In genomic region chr3:89245688-89246171, GRCm38 (mm10) we compare ENCODE assay signal across 8 mouse cellular contexts. TPM values are rescaled to one million over a fixed set of nuclear protein-coding genes. Genes with fewer than 3 reads are reported as not detected.
DNase-seq lines count a peak whose midpoint lies in the region; ATAC-seq and TF ChIP-seq lines count a peak whose summit lies in the region.

TSS of gene Krtcap2 (plus strand) at chr3:89245966.

- H3K36me3 ChIP-seq in kidney, postnatal 0 days (ENCODE audit: insufficient read depth, low read length), result no peaks in the 10 kb centered on the region
- H3K36me3 ChIP-seq in heart, embryonic 13.5 days, result peaks cover 27% of the 10 kb centered on the region

- peak within 1 kb of the TSS; percentile 62 for H3K27ac ChIP-seq in kidney, postnatal 0 days
- H3K27ac ChIP-seq in heart, embryonic 13.5 days (replicated peaks), result peak within 1 kb of the TSS; percentile 82

- peaks cover 18% of the 10 kb centered on the region for H3K4me1 ChIP-seq in kidney, postnatal 0 days (replicated peaks; ENCODE audit: insufficient read depth, low read length)
- peaks cover 41% of the 10 kb centered on the region for H3K4me1 ChIP-seq in heart, embryonic 13.5 days

- 3% methylated on average over 20 of the region's 20 CpGs for WGBS in kidney, postnatal 0 days
- WGBS in heart, embryonic 13.5 days, result 6% methylated on average over 20 of the region's 20 CpGs

- peak; percentile 11; the same call in 1 of the 2 replicates for ATAC-seq in kidney, postnatal 0 days (replicated peaks; ENCODE audit: low FRiP score, low read depth)
- ATAC-seq in erythroid progenitor cell, adult 5-6 weeks (replicated peaks; ENCODE audit: low FRiP score, poor library complexity, severe bottlenecking), result no peak
- 0 out of 2 replicates have a peak, but pooled peaks have one; percentile 9 for ATAC-seq in heart, embryonic 13.5 days (ENCODE audit: extremely low read depth, insufficient number of reproducible peaks, low FRiP score, low TSS enrichment)
- no peak for ATAC-seq in megakaryocyte-erythroid progenitor cell, adult 5-6 weeks (replicated peaks; ENCODE audit: low FRiP score, low TSS enrichment, poor library complexity, severe bottlenecking)

- peak within 1 kb of the TSS; percentile 76 for H3K4me3 ChIP-seq in kidney, postnatal 0 days (replicated peaks; ENCODE audit: low read depth, low read length)
- peak within 1 kb of the TSS; percentile 78 for H3K4me3 ChIP-seq in heart, embryonic 13.5 days

- DNase-seq in kidney, postnatal 0 days (ENCODE audit: low spot score), result no peak
- DNase-seq in kidney, postnatal 25 days, result no peak
- no peak for DNase-seq in adrenal gland, postnatal 25 days
- DNase-seq in layer of hippocampus, postnatal 10 days (ENCODE audit: low spot score in 2 of 2), result peak; percentile 73 to 80
- peak; percentile 91 for DNase-seq in telencephalon, adult 2 months (ENCODE audit: low read depth, low spot score)

- TF ChIP-seq CTCF in kidney, postnatal 0 days (IDR thresholded peaks at IDR 0.05; ENCODE audit: low read depth), result no peak

- peak within 1 kb of the TSS; percentile 80 for H3K4me2 ChIP-seq in kidney, postnatal 0 days (ENCODE audit: low read length)
- peak within 1 kb of the TSS; percentile 91 for H3K4me2 ChIP-seq in heart, embryonic 13.5 days

- H3K9me3 ChIP-seq in kidney, postnatal 0 days (replicated peaks; ENCODE audit: low read length), result no peaks in the 10 kb centered on the region
- H3K9me3 ChIP-seq in heart, embryonic 13.5 days, result no peaks in the 10 kb centered on the region

- H3K27me3 ChIP-seq in kidney, postnatal 0 days (ENCODE audit: insufficient read depth, low read length), result no peaks in the 10 kb centered on the region
- H3K27me3 ChIP-seq in heart, embryonic 13.5 days (replicated peaks), result peaks cover 30% of the 10 kb centered on the region

- peak within 1 kb of the TSS; percentile 72 for H3K9ac ChIP-seq in kidney, postnatal 0 days (ENCODE audit: low read depth, low read length)
- H3K9ac ChIP-seq in heart, embryonic 13.5 days, result peak within 1 kb of the TSS; percentile 92

RNA-seq across cellular contexts. Expression of gene Krtcap2, which starts in this region (rescaled TPM):
- polyA plus RNA-seq in kidney, postnatal 0 days (2015; fragmentation: Nextera tagmentation; extraction: Ambion mirVana), result 328 and 371 TPM in 2 replicates
- 126 and 127 TPM in 2 replicates for total RNA-seq in adrenal gland, postnatal 25 days (2021)
- 39.0 and 64.2 TPM in 2 replicates for total RNA-seq in erythroid progenitor cell, adult 5-6 weeks (2015; ENCODE audit: low replicate concordance)
- 7.2 and 29.1 TPM in 2 replicates for total RNA-seq in erythroid progenitor cell, adult 5-6 weeks (2017; ENCODE audit: low replicate concordance)
- 216 and 229 TPM in 2 replicates for polyA plus RNA-seq in heart, embryonic 13.5 days (2015; fragmentation: Nextera tagmentation; extraction: Ambion mirVana)
- 10 to 100 TPM; 72.8 to 95.1 TPM for total RNA-seq in layer of hippocampus, postnatal 10 days (2021)
- 127 and 147 TPM in 2 replicates for total RNA-seq in megakaryocyte-erythroid progenitor cell, adult 5-6 weeks (2014; fragmentation: Nextera tagmentation)
- total RNA-seq in megakaryocyte-erythroid progenitor cell, adult 5-6 weeks (2017), result 119 and 124 TPM in 2 replicates

Comparison
In these comparisons a context has a peak if more than half of its experiments do, and no peak if none do; other contexts are left out.
1. ATAC-seq: peak in kidney, postnatal 0 days (single experiment) and heart, embryonic 13.5 days (single experiment); none in erythroid progenitor cell, adult 5-6 weeks (single experiment) and megakaryocyte-erythroid progenitor cell, adult 5-6 weeks (single experiment).
2. DNase-seq: peak in layer of hippocampus, postnatal 10 days (2 of 2) and telencephalon, adult 2 months (single experiment); none in kidney, postnatal 0 days (single experiment), kidney, postnatal 25 days (0 of 2) and adrenal gland, postnatal 25 days (single experiment).